Comparison of ENCODE assay signal across 21 mouse cellular contexts in the genomic region with DNA sequence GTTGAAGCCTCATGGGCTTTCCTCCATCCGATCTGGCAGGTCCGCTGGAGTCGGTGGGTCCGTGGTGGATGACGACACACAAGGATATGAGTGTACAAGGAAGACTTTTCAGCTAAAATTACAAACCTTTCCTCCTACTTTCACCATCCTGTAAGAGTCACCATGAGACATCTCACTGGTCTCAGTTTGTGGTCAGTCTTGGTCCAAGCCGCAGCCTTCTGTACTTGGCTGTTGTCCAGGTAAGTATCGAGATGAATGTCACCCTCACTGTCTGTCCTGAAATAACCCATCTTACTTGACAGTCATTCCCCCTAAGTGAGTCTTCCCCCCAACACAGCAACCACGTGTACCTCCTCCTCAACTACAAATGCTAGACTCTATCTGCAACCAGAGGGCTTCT.
DNase-seq lines count a peak whose midpoint lies in the region; ATAC-seq and TF ChIP-seq lines count a peak whose summit lies in the region.
"Had no signal": no experiment of that assay in that cellular context is flagged by ENCODE, and none has a peak within 500 bp of the region (broad histone marks: within the 10 kb centered on the region; RNA-seq: fewer than 3 reads in every experiment).

No protein-coding gene starts in this region.

- H3K9ac ChIP-seq in kidney, embryonic 15.5 days, result no peak overlapping the region
- H3K9ac ChIP-seq: embryonic facial prominence, embryonic 12.5 days; forebrain, embryonic 12.5 days; hindbrain, embryonic 12.5 days had no signal

- no peaks in the 10 kb centered on the region for H3K79me3 ChIP-seq in C2C12 (ENCODE audit: low read depth)

- peaks cover 23% of the 10 kb centered on the region for H3K4me1 ChIP-seq in kidney, adult 2 months (ENCODE audit: control insufficient read depth, insufficient read depth, low read length)
- H3K4me1 ChIP-seq in kidney, embryonic 15.5 days, result peaks cover 3% of the 10 kb centered on the region; the same call in 1 of the 2 replicates
- H3K4me1 ChIP-seq: embryonic facial prominence, embryonic 12.5 days; forebrain, embryonic 12.5 days; hindbrain, embryonic 12.5 days had no signal

- no peak overlapping the region for H3ac ChIP-seq in C2C12 (ENCODE audit: control insufficient read depth, insufficient read length, low read depth)

- H3K79me2 ChIP-seq in C2C12 (ENCODE audit: control insufficient read depth, insufficient read depth), result no peaks in the 10 kb centered on the region

- ATAC-seq in kidney, embryonic 15.5 days (replicated peaks; ENCODE audit: low FRiP score), result no peak
- ATAC-seq: forebrain, embryonic 16.5 days; hindbrain, embryonic 16.5 days; inflammation-experienced regulatory T-cells, adult 6 months had no signal

- peak overlapping the region; percentile 36; the same call in 1 of the 2 replicates for H3K27ac ChIP-seq in kidney, adult 2 months (ENCODE audit: insufficient read depth, low read depth, low read length)
- H3K27ac ChIP-seq in kidney, embryonic 15.5 days, result no peak overlapping the region
- H3K27ac ChIP-seq: embryonic facial prominence, embryonic 12.5 days; forebrain, embryonic 12.5 days; hindbrain, embryonic 12.5 days had no signal

- no peaks in the 10 kb centered on the region for H3K27me3 ChIP-seq in kidney, adult 2 months (replicated peaks; ENCODE audit: control insufficient read depth, insufficient read depth, low read length)
- no peaks in the 10 kb centered on the region for H3K27me3 ChIP-seq in kidney, embryonic 15.5 days
- no peaks in the 10 kb centered on the region for H3K27me3 ChIP-seq in C2C12 (ENCODE audit: control insufficient read depth, insufficient read depth, insufficient read length)
- H3K27me3 ChIP-seq: embryonic facial prominence, embryonic 12.5 days; forebrain, embryonic 12.5 days; hindbrain, embryonic 12.5 days had no signal

- WGBS in kidney, adult 2 months, result 68% methylated on average over 8 of the region's 8 CpGs
- WGBS in kidney, embryonic 15.5 days, result 91% methylated on average over 8 of the region's 8 CpGs

- H3K4me3 ChIP-seq in kidney, adult 2 months (ENCODE audit: insufficient read depth, low read depth, low read length), result no peak overlapping the region
- no peak overlapping the region for H3K4me3 ChIP-seq in kidney, embryonic 15.5 days (replicated peaks)
- no peak overlapping the region for H3K4me3 ChIP-seq in C2C12 (ENCODE audit: insufficient read depth, poor library complexity, severe bottlenecking)
- H3K4me3 ChIP-seq: embryonic facial prominence, embryonic 12.5 days; forebrain, embryonic 12.5 days; hindbrain, embryonic 12.5 days had no signal

- no peaks in the 10 kb centered on the region for H3K9me3 ChIP-seq in kidney, embryonic 15.5 days (replicated peaks)
- H3K9me3 ChIP-seq: embryonic facial prominence, embryonic 12.5 days; forebrain, embryonic 12.5 days; hindbrain, embryonic 12.5 days had no signal

- no peak for TF ChIP-seq POLR2A in kidney, adult 2 months (IDR thresholded peaks at IDR 0.05; ENCODE audit: low read depth, low read length)

- intact Hi-C loops in left cerebral cortex, postnatal 4 days (cut with DNase I), result no loop called here

- H3K4me2 ChIP-seq in kidney, embryonic 15.5 days, result no peak overlapping the region
- H3K4me2 ChIP-seq: embryonic facial prominence, embryonic 12.5 days; forebrain, embryonic 12.5 days; hindbrain, embryonic 12.5 days had no signal

- no peaks in the 10 kb centered on the region for H3K36me3 ChIP-seq in kidney, adult 2 months (ENCODE audit: control insufficient read depth, insufficient read depth, low read length)
- no peaks in the 10 kb centered on the region for H3K36me3 ChIP-seq in kidney, embryonic 15.5 days
- no peaks in the 10 kb centered on the region for H3K36me3 ChIP-seq in C2C12 (ENCODE audit: control insufficient read depth, insufficient read depth)
- H3K36me3 ChIP-seq: embryonic facial prominence, embryonic 12.5 days; forebrain, embryonic 12.5 days; hindbrain, embryonic 12.5 days had no signal

- TF ChIP-seq CTCF in kidney, adult 2 months (conservative IDR thresholded peaks at IDR 0.05; ENCODE audit: insufficient read depth, insufficient read length, low read depth, low read length), result no peak
- no peak for TF ChIP-seq CTCF in C2C12 (IDR thresholded peaks at IDR 0.05; ENCODE audit: control insufficient read depth, insufficient read depth, insufficient read length)

- no peak for DNase-seq in kidney, adult 2 months
- peak; percentile 64 for DNase-seq in NIH3T3 (ENCODE audit: low read depth)
- DNase-seq in testis, postnatal 14 days (ENCODE audit: low spot score), result no peak
- no peak for DNase-seq in left cerebral cortex, postnatal 4 days
- no peak for DNase-seq in right cerebral cortex, postnatal 4 days
- DNase-seq: adrenal gland, postnatal 10 days; B cell, adult 2 months; cerebellum, adult 11-12 months; cerebellum, adult 9-10 months; cerebellum, postnatal 25 days; gastrocnemius, postnatal 14 days; heart, postnatal 10 days; heart, postnatal 4 days had no signal

TF ChIP-seq in C2C12, 6 proteins besides CTCF, POLR2A, EP300 and RAD21:
- TF ChIP-seq CEBPB (IDR thresholded peaks at IDR 0.05; ENCODE audit: low read depth) (peak; percentile 62), MYOD1 (IDR thresholded peaks at IDR 0.05; ENCODE audit: control insufficient read depth, insufficient read length, low read depth) (peak; percentile 35), USF1 (IDR thresholded peaks at IDR 0.05; ENCODE audit: low read depth) (peak; percentile 19), MYOG (IDR thresholded peaks at IDR 0.05; ENCODE audit: control insufficient read depth, extremely low read depth, insufficient read length) (no peak), MAX (IDR thresholded peaks at IDR 0.05) (peak; percentile 70), FOSL1 (IDR thresholded peaks at IDR 0.05; ENCODE audit: insufficient read depth, low read length, poor library complexity, severe bottlenecking) (peak; percentile 62)
